ENCODE assay signal across 20 mouse cellular contexts in the genomic region with DNA sequence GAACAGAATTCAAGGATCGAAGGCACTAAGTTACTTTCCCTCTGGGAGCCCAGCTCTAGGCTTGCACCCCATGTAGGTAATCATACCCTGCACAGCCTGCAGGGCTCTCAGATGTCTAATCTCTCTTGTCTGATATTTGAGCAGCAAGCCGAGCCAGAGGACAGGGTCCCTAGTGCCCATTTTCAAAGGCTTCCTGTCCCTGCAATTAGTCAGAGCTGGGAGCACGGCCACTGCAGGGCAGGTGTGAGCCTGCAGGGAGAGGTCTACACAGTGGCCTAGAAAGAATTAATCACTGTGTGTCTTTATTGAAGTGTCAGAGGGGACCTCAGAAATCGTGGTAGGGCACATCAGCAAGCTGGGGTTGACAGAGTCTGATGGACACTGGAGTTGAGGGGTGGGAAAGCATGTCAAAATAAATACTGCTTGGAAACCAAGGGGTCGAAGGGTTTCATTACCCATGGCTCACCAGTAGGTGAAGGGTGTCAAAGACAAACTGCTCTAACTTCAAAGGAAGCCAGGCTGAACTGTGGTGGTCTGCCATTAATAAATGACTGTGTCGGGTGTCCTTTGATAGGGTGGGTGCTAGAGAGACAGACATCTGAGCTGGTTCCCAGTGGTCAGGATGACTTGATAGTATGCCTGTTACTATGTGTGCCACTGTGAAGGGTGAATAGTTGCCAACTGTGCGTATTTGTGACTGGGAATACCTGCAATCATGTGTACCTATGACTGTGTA. TPM values are rescaled to one million over a fixed set of nuclear protein-coding genes. Genes with fewer than 3 reads are reported as not detected.
DNase-seq lines count a peak whose midpoint lies in the region; ATAC-seq and TF ChIP-seq lines count a peak whose summit lies in the region.
"Had no signal": no experiment of that assay in that cellular context is flagged by ENCODE, and none has a peak within 500 bp of the region (broad histone marks: within the 10 kb centered on the region; RNA-seq: fewer than 3 reads in every experiment).

No protein-coding gene starts in this region.

- H3K4me3 ChIP-seq in kidney, embryonic 15.5 days (replicated peaks), result no peak overlapping the region
- no peak overlapping the region for H3K4me3 ChIP-seq in kidney, adult 2 months (ENCODE audit: insufficient read depth, low read depth, low read length)
- no peak overlapping the region for H3K4me3 ChIP-seq in limb, embryonic 11.5 days (ENCODE audit: low read depth, low read length)
- H3K4me3 ChIP-seq: stomach, embryonic 15.5 days had no signal

- TF ChIP-seq POLR2A in kidney, adult 2 months (IDR thresholded peaks at IDR 0.05; ENCODE audit: low read depth, low read length), result no peak

- TF ChIP-seq CTCF in kidney, adult 2 months (conservative IDR thresholded peaks at IDR 0.05; ENCODE audit: insufficient read depth, insufficient read length, low read depth, low read length), result no peak

- H3K9me3 ChIP-seq in kidney, embryonic 15.5 days (replicated peaks), result no peaks in the 10 kb centered on the region
- H3K9me3 ChIP-seq in limb, embryonic 11.5 days (ENCODE audit: control insufficient read depth, low read length), result no peaks in the 10 kb centered on the region
- H3K9me3 ChIP-seq: stomach, embryonic 15.5 days had no signal

- peaks cover 4% of the 10 kb centered on the region; the same call in 1 of the 2 replicates for H3K27me3 ChIP-seq in kidney, embryonic 15.5 days
- H3K27me3 ChIP-seq in kidney, adult 2 months (replicated peaks; ENCODE audit: control insufficient read depth, insufficient read depth, low read length), result no peaks in the 10 kb centered on the region
- H3K27me3 ChIP-seq in limb, embryonic 11.5 days (ENCODE audit: control insufficient read depth, insufficient read depth, low read length), result no peaks in the 10 kb centered on the region
- H3K27me3 ChIP-seq: stomach, embryonic 15.5 days had no signal

- H3K36me3 ChIP-seq in kidney, embryonic 15.5 days, result no peaks in the 10 kb centered on the region
- no peaks in the 10 kb centered on the region for H3K36me3 ChIP-seq in kidney, adult 2 months (ENCODE audit: control insufficient read depth, insufficient read depth, low read length)
- H3K36me3 ChIP-seq in limb, embryonic 11.5 days (ENCODE audit: control insufficient read depth, insufficient read depth, low read length), result no peaks in the 10 kb centered on the region
- H3K36me3 ChIP-seq: stomach, embryonic 15.5 days had no signal

- peaks cover 4% of the 10 kb centered on the region; the same call in 1 of the 2 replicates for H3K4me1 ChIP-seq in kidney, embryonic 15.5 days
- no peaks in the 10 kb centered on the region for H3K4me1 ChIP-seq in kidney, adult 2 months (ENCODE audit: control insufficient read depth, insufficient read depth, low read length)
- H3K4me1 ChIP-seq in limb, embryonic 11.5 days (ENCODE audit: control insufficient read depth, insufficient read depth, low read length), result peaks cover 8% of the 10 kb centered on the region

- no peak overlapping the region for H3K4me2 ChIP-seq in kidney, embryonic 15.5 days
- no peak overlapping the region for H3K4me2 ChIP-seq in limb, embryonic 11.5 days (ENCODE audit: low read depth, severe bottlenecking)
- H3K4me2 ChIP-seq: heart, embryonic 11.5 days; stomach, embryonic 15.5 days had no signal

- no peak overlapping the region for H3K27ac ChIP-seq in kidney, embryonic 15.5 days
- no peak overlapping the region for H3K27ac ChIP-seq in kidney, adult 2 months (ENCODE audit: insufficient read depth, low read depth, low read length)
- no peak overlapping the region for H3K27ac ChIP-seq in limb, embryonic 11.5 days (replicated peaks; ENCODE audit: low read depth, low read length)

- ATAC-seq in kidney, embryonic 15.5 days (replicated peaks; ENCODE audit: low FRiP score), result peak; percentile 89
- ATAC-seq in limb, embryonic 11.5 days (ENCODE audit: insufficient number of reproducible peaks, low FRiP score, low TSS enrichment, low read depth), result no peak
- ATAC-seq: forebrain, postnatal 0 days; liver, postnatal 0 days; midbrain, embryonic 16.5 days had no signal

- WGBS in kidney, embryonic 15.5 days, result 22% methylated on average over 7 of the region's 7 CpGs
- WGBS in kidney, adult 2 months, result 43% methylated on average over 7 of the region's 7 CpGs
- WGBS in limb, embryonic 11.5 days, result 18% methylated on average over 7 of the region's 7 CpGs

- H3K9ac ChIP-seq in kidney, embryonic 15.5 days, result no peak overlapping the region
- no peak overlapping the region for H3K9ac ChIP-seq in limb, embryonic 11.5 days (ENCODE audit: low read length)
- H3K9ac ChIP-seq: forebrain, postnatal 0 days; liver, postnatal 0 days; stomach, embryonic 15.5 days had no signal

- DNase-seq in kidney, adult 2 months, result no peak
- peak; percentile 59 for DNase-seq in embryo, embryonic 10 days (ENCODE audit: low spot score)
- DNase-seq in embryo, embryonic 10.5 days (ENCODE audit: low spot score), result peak; percentile 53
- DNase-seq in limb, embryonic 11.5 days (ENCODE audit: low spot score), result peak; percentile 38
- DNase-seq in frontal cortex, postnatal 14 days (ENCODE audit: low spot score in 2 of 2), result no peak
- DNase-seq in lung, postnatal 10 days, result no peak
- DNase-seq: adrenal gland, postnatal 25 days; cerebellum, adult 2 months; forebrain, postnatal 0 days; gastrocnemius, postnatal 14 days; heart, postnatal 14 days; kidney, postnatal 10 days; liver; liver, postnatal 0 days; right cerebral cortex, postnatal 14 days; thymus, adult 2 months had no signal

RNA-seq across cellular contexts. Expression of gene Zfp831, which starts 18.3 kb away (rescaled TPM):
- polyA plus RNA-seq in kidney, embryonic 15.5 days (2015; fragmentation: Nextera tagmentation; extraction: Ambion mirVana), result not detected in 2 replicates
- polyA plus RNA-seq in kidney, adult 2 months (2012; rRNA removed), result 0.03 and 0.34 TPM in 2 replicates
- 0.03 TPM in 1 of 2 replicates, not detected in the other for polyA plus RNA-seq in limb, embryonic 11.5 days (2014; fragmentation: Nextera tagmentation; extraction: Ambion mirVana)
- polyA plus RNA-seq: heart, embryonic 11.5 days; midbrain, embryonic 16.5 days had no signal

Comparison
In these comparisons a context has a peak if more than half of its experiments do, and no peak if none do; other contexts are left out.
1. DNase-seq: peak in embryo, embryonic 10 days (single experiment), embryo, embryonic 10.5 days (single experiment) and limb, embryonic 11.5 days (single experiment); none in kidney, adult 2 months (single experiment), frontal cortex, postnatal 14 days (0 of 2) and lung, postnatal 10 days (single experiment).